Mouse (Mus musculus): Measurements from ENCODE around the gene Rhof. TPM values are rescaled to one million over a fixed set of nuclear protein-coding genes. Genes with fewer than 3 reads are reported as not detected.

Gene Rhof
- polyA plus RNA-seq, 1 experiment from 2014 or later = 12.2 TPM

- Histone ChIP-seq H3K27ac (no peak overlapping the region), H3K36me3 (replicated peaks) (peaks cover 14% of the 10 kb centered on the region), H3K9ac (peak overlapping the region; percentile 99), H3K27me3 (replicated peaks) (no peaks in the 10 kb centered on the region), H3K4me3 (peak overlapping the region; percentile 94), H3K4me2 (peak overlapping the region; percentile 99), H3K4me1 (peaks cover 57% of the 10 kb centered on the region), H3K9me3 (no peaks in the 10 kb centered on the region)
- ATAC-seq (replicated peaks) = no peak
- 39% methylated on average over 20 of the region's 20 CpGs for WGBS
Measured at GRCm38 (mm10) chr5:123144746-123145590, 12.5 kb upstream of the Rhof start.

- peaks cover 49% of the 10 kb centered on the region for H3K4me1 ChIP-seq
- WGBS = 1% methylated on average over 17 of the region's 17 CpGs
Measured at GRCm38 (mm10) chr5:123143971-123144745, 11.7 kb upstream of the Rhof start.

GRCm38 (mm10) chr5:123143251-123143970, 10.9 kb upstream of the Rhof start:
- ATAC-seq (replicated peaks) = no peak

More at GRCm38 (mm10) chr5:123143971-123144745, 11.7 kb upstream of the Rhof start:
- Histone ChIP-seq H3K9ac (peak overlapping the region; percentile 99), H3K4me2 (peak overlapping the region; percentile 99), H3K9me3 (no peaks in the 10 kb centered on the region), H3K4me3 (peak overlapping the region; percentile 94), H3K36me3 (replicated peaks) (peaks cover 14% of the 10 kb centered on the region), H3K27ac (peak overlapping the region; percentile 100), H3K27me3 (replicated peaks) (no peaks in the 10 kb centered on the region)
- no peak for ATAC-seq (replicated peaks)

GRCm38 (mm10) chr5:123142161-123143157, 10.0 kb upstream of the Rhof start, which contains the start of gene Setd1b:
Setd1b (plus strand) TSS chr5:123142193.
- ATAC-seq (replicated peaks) = peak; percentile 13; the same call in 1 of the 2 replicates
- H3K4me1 ChIP-seq = peaks cover 39% of the 10 kb centered on the region
- no peaks in the 10 kb centered on the region for H3K9me3 ChIP-seq
- H3K4me2 ChIP-seq = peak within 1 kb of the TSS; percentile 99
- H3K9ac ChIP-seq = peak within 1 kb of the TSS; percentile 99
- H3K36me3 ChIP-seq (replicated peaks) = 0 out of 2 replicates have a peak, but pooled peaks cover under 1% of the 10 kb centered on the region
- no peaks in the 10 kb centered on the region for H3K27me3 ChIP-seq (replicated peaks)
- H3K4me3 ChIP-seq = peak within 1 kb of the TSS; percentile 94
- WGBS = under 1% methylated on average over 83 of the region's 103 CpGs
- H3K27ac ChIP-seq = peak within 1 kb of the TSS; percentile 100

More at GRCm38 (mm10) chr5:123143251-123143970, 10.9 kb upstream of the Rhof start:
- whole genome bisulfite sequencing = under 1% methylated on average over 23 of the region's 24 CpGs
- Histone ChIP-seq H3K4me1 (peaks cover 41% of the 10 kb centered on the region), H3K36me3 (replicated peaks) (peaks cover 8% of the 10 kb centered on the region), H3K9me3 (no peaks in the 10 kb centered on the region), H3K27me3 (replicated peaks) (no peaks in the 10 kb centered on the region), H3K4me2 (peak overlapping the region; percentile 99), H3K9ac (peak overlapping the region; percentile 99), H3K4me3 (peak overlapping the region; percentile 94), H3K27ac (peak overlapping the region; percentile 100)

GRCm38 (mm10) chr5:123141555-123142160, 9.2 kb upstream of the Rhof start:
- no peaks in the 10 kb centered on the region for H3K27me3 ChIP-seq (replicated peaks)
- peak overlapping the region; percentile 99 for H3K4me2 ChIP-seq
- H3K27ac ChIP-seq = peak overlapping the region; percentile 100
- H3K4me3 ChIP-seq = peak overlapping the region; percentile 94
- H3K9ac ChIP-seq = peak overlapping the region; percentile 99
- WGBS = under 1% methylated on average over 28 of the region's 38 CpGs
- H3K4me1 ChIP-seq = peaks cover 46% of the 10 kb centered on the region
- no peaks in the 10 kb centered on the region for H3K9me3 ChIP-seq
- no peaks in the 10 kb centered on the region for H3K36me3 ChIP-seq (replicated peaks)
- ATAC-seq (replicated peaks) = peak; percentile 3; the same call in 1 of the 2 replicates

- H3K9me3 ChIP-seq = no peaks in the 10 kb centered on the region
- peak overlapping the region; percentile 94 for H3K4me3 ChIP-seq
- ATAC-seq (replicated peaks) = peak; percentile 66
- WGBS = under 1% methylated on average over 31 of the region's 31 CpGs
- H3K4me1 ChIP-seq = peaks cover 46% of the 10 kb centered on the region
- H3K9ac ChIP-seq = peak overlapping the region; percentile 99
- H3K4me2 ChIP-seq = peak overlapping the region; percentile 99
- H3K36me3 ChIP-seq (replicated peaks) = no peaks in the 10 kb centered on the region
- H3K27me3 ChIP-seq (replicated peaks) = no peaks in the 10 kb centered on the region
- H3K27ac ChIP-seq = peak overlapping the region; percentile 100
Measured at GRCm38 (mm10) chr5:123140694-123141554, 8.4 kb upstream of the Rhof start.

- peak overlapping the region; percentile 98 for H3K9ac ChIP-seq
- under 1% methylated on average over 28 of the region's 28 CpGs for WGBS
- H3K4me1 ChIP-seq = peaks cover 46% of the 10 kb centered on the region
- peak overlapping the region; percentile 94 for H3K4me3 ChIP-seq
- H3K27ac ChIP-seq = peak overlapping the region; percentile 100
- H3K4me2 ChIP-seq = peak overlapping the region; percentile 99
- H3K9me3 ChIP-seq = no peaks in the 10 kb centered on the region
- no peaks in the 10 kb centered on the region for H3K27me3 ChIP-seq (replicated peaks)
- ATAC-seq (replicated peaks) = no peak
- no peaks in the 10 kb centered on the region for H3K36me3 ChIP-seq (replicated peaks)
Measured at GRCm38 (mm10) chr5:123139722-123140627, 7.5 kb upstream of the Rhof start.

- under 1% methylated on average over 39 of the region's 39 CpGs for WGBS
- Histone ChIP-seq H3K36me3 (replicated peaks) (no peaks in the 10 kb centered on the region), H3K4me3 (peak overlapping the region; percentile 94), H3K4me1 (peaks cover 46% of the 10 kb centered on the region), H3K9ac (peak overlapping the region; percentile 98), H3K4me2 (peak overlapping the region; percentile 99), H3K27ac (peak overlapping the region; percentile 100), H3K27me3 (replicated peaks) (no peaks in the 10 kb centered on the region), H3K9me3 (no peaks in the 10 kb centered on the region)
- ATAC-seq (replicated peaks) = no peak
Measured at GRCm38 (mm10) chr5:123138953-123139721, 6.6 kb upstream of the Rhof start.
